Mouse (Mus musculus): ENCODE measurements at regions not wholly inside any gene's neighbourhood (a gene's known extent, or its start where the extent isn't known, plus 50 kb on each side); places are given as distances from the start of the nearest gene placed in this dataset.

GRCm38 (mm10) chr10:102943156-102943555 is 86.9 kb downstream of the Alx1 start:
- Histone ChIP-seq H3K4me1 (replicated peaks) (0 out of 2 replicates have a peak, but pooled peaks cover 6% of the 10 kb centered on the region), H3K9ac (no peak overlapping the region), H3K27me3 (no peaks in the 10 kb centered on the region), H3K36me3 (no peaks in the 10 kb centered on the region), H3K27ac (no peak overlapping the region), H3K9me3 (replicated peaks) (no peaks in the 10 kb centered on the region), H3K4me2 (no peak overlapping the region), H3K4me3 (replicated peaks) (no peak overlapping the region)
- no peak for DNase-seq
- ATAC-seq (ENCODE audit: low read depth) = no peak

DNA sequence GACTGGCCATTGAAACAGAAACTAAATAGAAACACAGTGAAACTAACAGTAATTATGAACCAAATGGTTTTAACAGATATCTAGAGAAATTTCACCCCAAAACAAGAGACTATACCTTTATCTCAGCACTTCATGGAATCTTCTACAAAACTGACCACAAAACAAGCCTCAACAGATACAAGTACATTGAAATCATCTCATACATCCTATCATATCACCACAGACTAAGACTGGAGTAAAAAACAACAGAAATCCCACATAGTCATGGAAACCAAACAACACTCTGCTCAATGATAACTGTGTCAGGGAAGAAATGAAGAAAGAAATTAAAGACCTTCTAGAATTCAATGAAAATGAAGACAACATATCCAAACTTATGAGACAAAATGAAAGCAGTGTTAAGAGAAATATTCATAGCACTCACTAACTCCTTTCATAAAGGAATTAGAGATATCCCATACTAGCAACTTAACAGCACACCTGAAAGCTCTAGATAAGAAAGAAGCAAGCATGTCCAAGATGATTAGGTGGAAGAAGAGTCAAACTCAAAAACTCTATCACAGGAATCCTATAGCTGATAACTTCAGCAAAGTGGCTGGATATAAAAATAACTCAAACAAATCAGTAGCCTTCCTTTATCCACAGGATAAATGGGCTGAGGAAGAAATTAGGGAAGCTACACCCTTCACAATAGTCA is 89.0 kb downstream of the Alx1 start:
- Histone ChIP-seq H3K4me3 (replicated peaks) (no peak overlapping the region), H3K9me3 (replicated peaks) (no peaks in the 10 kb centered on the region), H3K27ac (no peak overlapping the region), H3K4me1 (replicated peaks) (0 out of 2 replicates have a peak, but pooled peaks cover 6% of the 10 kb centered on the region), H3K36me3 (no peaks in the 10 kb centered on the region), H3K27me3 (no peaks in the 10 kb centered on the region), H3K4me2 (no peak overlapping the region), H3K9ac (no peak overlapping the region)
- ATAC-seq (ENCODE audit: low read depth) (peak; percentile 76), DNase-seq (no peak)

DNA sequence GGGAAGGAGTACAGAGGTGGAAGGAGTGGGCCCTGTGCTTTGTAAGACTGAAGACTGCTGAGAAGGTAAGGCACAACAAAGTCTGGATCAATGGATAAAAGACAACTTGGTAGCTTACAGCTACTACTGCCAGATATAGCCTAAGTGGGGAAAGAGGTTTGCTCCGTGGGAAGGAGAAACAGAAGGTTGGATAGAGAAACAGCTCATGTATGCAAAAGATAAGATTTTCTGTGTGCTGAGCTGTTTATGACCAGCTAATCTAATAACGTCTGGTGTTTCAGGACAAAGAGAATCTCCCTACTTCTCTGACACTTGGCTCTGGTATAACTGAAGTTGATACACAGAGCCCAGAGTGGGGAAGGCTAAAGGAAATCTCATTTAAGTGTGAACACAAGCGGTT is 98.6 kb downstream of the Alx1 start:
- H3K27me3 ChIP-seq = no peaks in the 10 kb centered on the region

DNA sequence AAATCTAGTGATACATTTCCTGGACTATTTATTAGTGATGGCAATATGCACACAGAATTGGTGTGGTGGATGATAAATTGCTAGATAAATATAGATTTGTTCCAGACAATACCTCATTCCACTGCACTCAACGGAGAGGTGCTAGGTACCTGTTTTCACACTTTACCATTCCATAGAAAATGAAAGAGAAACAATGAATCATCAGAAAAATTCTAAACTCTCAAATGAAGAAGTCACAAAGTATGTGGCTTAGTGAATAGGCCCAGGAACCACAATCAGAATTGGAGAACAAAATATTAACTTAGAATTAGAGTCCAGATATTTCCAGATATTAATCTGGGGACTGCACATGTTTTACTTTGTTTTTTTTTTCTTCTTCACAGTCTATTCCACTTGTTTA is 101.4 kb downstream of the Alx1 start:
- Histone ChIP-seq H3K27ac (no peak overlapping the region), H3K4me2 (no peak overlapping the region), H3K9ac (no peak overlapping the region), H3K9me3 (replicated peaks) (no peaks in the 10 kb centered on the region), H3K27me3 (no peaks in the 10 kb centered on the region), H3K4me1 (replicated peaks) (no peaks in the 10 kb centered on the region), H3K4me3 (replicated peaks) (no peak overlapping the region), H3K36me3 (no peaks in the 10 kb centered on the region)
- WGBS (ENCODE audit: insufficient replicate concordance) = 58% methylated on average over 1 of the region's 1 CpGs
- no peak for ATAC-seq (ENCODE audit: low read depth)
- no peak for DNase-seq

More for the DNA sequence above, 98.6 kb downstream of the Alx1 start:
- H3K4me3 ChIP-seq (replicated peaks) = no peak overlapping the region
- H3K9ac ChIP-seq = no peak overlapping the region
- H3K27ac ChIP-seq = no peak overlapping the region
- no peaks in the 10 kb centered on the region for H3K9me3 ChIP-seq (replicated peaks)
- DNase-seq (peak; percentile 0), ATAC-seq (ENCODE audit: low read depth) (peak; percentile 87)
- H3K4me1 ChIP-seq (replicated peaks) = no peaks in the 10 kb centered on the region
- no peak overlapping the region for H3K4me2 ChIP-seq
- no peaks in the 10 kb centered on the region for H3K36me3 ChIP-seq
- 36% methylated on average over 3 of the region's 3 CpGs for WGBS (ENCODE audit: insufficient replicate concordance)

DNA sequence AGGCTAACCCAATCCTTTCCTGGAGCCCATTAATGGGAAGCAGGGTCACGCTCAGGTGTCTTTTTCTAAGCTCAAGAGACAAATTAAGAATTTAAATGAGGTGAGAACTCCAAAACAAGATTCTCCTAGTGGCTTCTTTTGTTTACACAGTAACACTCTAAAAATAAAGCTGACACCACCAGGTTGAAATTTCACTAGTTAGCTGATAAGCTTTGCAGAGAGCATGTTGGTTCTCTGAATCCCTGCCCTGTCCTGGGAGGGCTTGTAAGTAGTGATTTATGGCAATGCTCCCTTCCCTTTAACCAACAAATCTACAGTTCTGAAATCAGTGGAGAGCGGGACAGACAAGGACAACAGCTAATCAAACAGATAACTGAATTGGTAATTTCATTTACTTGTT is 132.6 kb downstream of the Alx1 start:
- H3K4me2 ChIP-seq = no peak overlapping the region
- H3K9ac ChIP-seq = no peak overlapping the region
- H3K27ac ChIP-seq = no peak overlapping the region
- no peak for ATAC-seq (ENCODE audit: low read depth)
- H3K27me3 ChIP-seq = no peaks in the 10 kb centered on the region
- no peaks in the 10 kb centered on the region for H3K36me3 ChIP-seq
- 21% methylated on average over 2 of the region's 2 CpGs for WGBS (ENCODE audit: insufficient replicate concordance)
- H3K4me1 ChIP-seq (replicated peaks) = no peaks in the 10 kb centered on the region
- H3K4me3 ChIP-seq (replicated peaks) = no peak overlapping the region
- no peaks in the 10 kb centered on the region for H3K9me3 ChIP-seq (replicated peaks)
- no peak for DNase-seq

DNA sequence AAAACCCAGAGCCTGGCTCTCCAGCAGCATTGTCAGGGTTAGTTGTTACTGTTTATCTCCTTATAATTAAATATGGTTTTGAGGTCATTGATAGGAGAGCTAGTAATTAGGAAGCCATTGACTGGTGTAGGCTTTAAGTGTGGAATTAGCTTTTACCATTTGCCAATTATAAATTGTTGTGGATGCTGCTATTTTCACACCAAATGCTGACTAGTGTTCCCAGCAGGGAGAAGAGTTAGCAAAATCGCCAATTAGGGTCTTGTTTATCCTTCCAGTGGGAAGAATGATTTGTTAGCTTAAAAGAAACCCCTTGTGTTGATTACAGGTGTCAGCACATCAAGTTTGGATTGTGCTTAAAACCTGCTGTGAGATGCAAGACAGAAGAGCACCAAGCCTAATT is 134.1 kb downstream of the Alx1 start:
- Histone ChIP-seq H3K27me3 (no peaks in the 10 kb centered on the region), H3K4me1 (replicated peaks) (no peaks in the 10 kb centered on the region), H3K4me2 (no peak overlapping the region), H3K4me3 (replicated peaks) (no peak overlapping the region), H3K9ac (no peak overlapping the region), H3K27ac (no peak overlapping the region), H3K9me3 (replicated peaks) (no peaks in the 10 kb centered on the region), H3K36me3 (no peaks in the 10 kb centered on the region)
- no peak for ATAC-seq (ENCODE audit: low read depth)
- DNase-seq = no peak
- WGBS (ENCODE audit: insufficient replicate concordance) = 12% methylated on average over 1 of the region's 1 CpGs

DNA sequence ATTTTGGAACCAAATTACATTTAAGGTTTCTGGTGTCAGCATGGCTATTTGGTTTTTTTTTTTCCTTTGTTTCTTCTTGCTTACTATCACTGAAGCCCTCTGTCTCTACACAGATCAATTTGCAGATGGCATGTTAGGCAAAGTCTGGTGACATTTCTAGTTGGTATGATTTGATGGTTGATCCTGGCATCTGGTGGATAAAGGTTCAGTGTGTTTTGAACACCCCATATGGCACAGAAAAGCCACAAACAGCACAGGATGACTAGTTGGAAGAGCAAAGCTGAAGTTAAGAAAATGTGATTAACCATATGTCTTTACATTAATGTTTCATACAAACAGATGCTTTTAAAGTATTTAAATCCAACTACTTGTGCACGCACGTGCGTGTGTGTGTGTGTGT is 137.6 kb downstream of the Alx1 start:
- Histone ChIP-seq H3K27me3 (no peaks in the 10 kb centered on the region), H3K9ac (no peak overlapping the region), H3K9me3 (replicated peaks) (no peaks in the 10 kb centered on the region), H3K4me2 (no peak overlapping the region), H3K4me1 (replicated peaks) (no peaks in the 10 kb centered on the region), H3K4me3 (replicated peaks) (no peak overlapping the region), H3K27ac (no peak overlapping the region), H3K36me3 (no peaks in the 10 kb centered on the region)
- ATAC-seq (ENCODE audit: low read depth) = no peak
- WGBS (ENCODE audit: insufficient replicate concordance) = 74% methylated on average over 3 of the region's 3 CpGs
- no peak for DNase-seq

DNA sequence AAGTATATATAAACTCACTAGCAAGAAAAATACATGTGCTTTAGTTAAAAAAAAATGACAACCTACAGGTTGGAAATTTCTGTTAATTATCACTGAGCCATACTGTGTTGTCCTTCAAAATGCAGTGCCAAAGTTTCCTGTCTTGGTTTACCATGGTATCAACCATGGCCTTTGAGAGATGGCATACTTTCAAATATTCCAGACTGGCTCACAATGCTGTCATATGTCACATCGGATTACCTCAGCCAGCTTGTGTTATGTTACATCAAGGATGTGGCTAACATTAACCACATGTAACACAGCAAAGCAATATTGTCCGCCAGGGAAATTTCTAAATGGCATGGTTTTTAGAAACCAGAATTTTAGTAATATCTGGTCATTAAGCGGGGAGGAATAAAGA is 140.3 kb downstream of the Alx1 start:
- no peak overlapping the region for H3K4me2 ChIP-seq
- H3K36me3 ChIP-seq = no peaks in the 10 kb centered on the region
- ATAC-seq (ENCODE audit: low read depth) (no peak), DNase-seq (no peak)
- H3K4me3 ChIP-seq (replicated peaks) = no peak overlapping the region
- no peaks in the 10 kb centered on the region for H3K27me3 ChIP-seq
- 64% methylated on average over 3 of the region's 3 CpGs for WGBS (ENCODE audit: insufficient replicate concordance)
- no peaks in the 10 kb centered on the region for H3K9me3 ChIP-seq (replicated peaks)
- no peaks in the 10 kb centered on the region for H3K4me1 ChIP-seq (replicated peaks)
- H3K9ac ChIP-seq = no peak overlapping the region
- H3K27ac ChIP-seq = no peak overlapping the region

GRCm38 (mm10) chr10:102881824-102882438 is 148.1 kb downstream of the Alx1 start:
- Histone ChIP-seq H3K4me1 (replicated peaks) (no peaks in the 10 kb centered on the region), H3K9ac (no peak overlapping the region), H3K4me2 (no peak overlapping the region), H3K27me3 (no peaks in the 10 kb centered on the region), H3K9me3 (replicated peaks) (no peaks in the 10 kb centered on the region), H3K4me3 (replicated peaks) (no peak overlapping the region), H3K36me3 (no peaks in the 10 kb centered on the region), H3K27ac (no peak overlapping the region)
- WGBS (ENCODE audit: insufficient replicate concordance) = 57% methylated on average over 6 of the region's 6 CpGs
- ATAC-seq (ENCODE audit: low read depth) (no peak), DNase-seq (no peak)

DNA sequence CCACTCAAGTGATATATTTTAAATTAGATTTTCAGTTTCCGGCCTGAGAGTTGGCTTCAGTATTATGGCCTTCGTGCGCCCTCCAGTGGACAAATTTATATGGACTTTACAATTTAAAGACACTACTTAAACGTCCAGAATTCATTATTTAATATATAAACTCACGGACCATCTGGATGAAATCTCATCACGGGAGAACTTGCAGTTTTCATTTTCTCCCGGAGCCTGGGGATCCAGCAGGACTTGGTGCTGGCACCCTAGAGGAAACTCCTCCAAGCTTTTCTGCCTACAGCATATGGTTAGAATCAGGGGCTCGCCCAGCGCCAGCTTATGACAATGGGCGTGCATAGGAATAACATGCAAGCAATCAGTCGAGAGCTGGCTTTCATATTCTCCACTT is 152.0 kb downstream of the Alx1 start:
- 34% methylated on average over 11 of the region's 11 CpGs for WGBS (ENCODE audit: insufficient replicate concordance)
- no peak for ATAC-seq (ENCODE audit: low read depth)
- DNase-seq = no peak
- H3K9ac ChIP-seq = no peak overlapping the region
- no peak overlapping the region for H3K27ac ChIP-seq
- no peaks in the 10 kb centered on the region for H3K27me3 ChIP-seq
- no peaks in the 10 kb centered on the region for H3K4me1 ChIP-seq (replicated peaks)
- no peaks in the 10 kb centered on the region for H3K9me3 ChIP-seq (replicated peaks)
- no peak overlapping the region for H3K4me3 ChIP-seq (replicated peaks)
- no peak overlapping the region for H3K4me2 ChIP-seq
- H3K36me3 ChIP-seq = no peaks in the 10 kb centered on the region

DNA sequence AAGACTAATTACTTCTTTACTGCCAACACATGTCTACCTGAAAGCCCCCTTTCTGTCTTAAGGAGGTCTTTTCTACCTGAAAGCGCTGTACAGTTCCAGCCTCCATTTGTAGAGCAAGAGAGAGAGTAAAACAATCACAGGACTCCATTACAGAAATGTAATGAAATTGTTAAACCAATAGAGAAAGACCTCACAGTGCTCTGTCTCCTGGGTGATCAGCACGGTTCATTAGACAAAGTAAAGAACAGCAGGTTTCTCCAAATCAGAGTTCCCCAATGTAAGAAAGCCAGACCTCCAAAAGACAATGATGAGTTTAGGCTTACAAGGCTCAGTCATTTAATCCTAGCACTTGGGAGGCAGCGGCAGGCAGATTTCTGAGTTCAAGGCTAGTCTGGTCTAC is 153.1 kb downstream of the Alx1 start:
- no peak for DNase-seq
- H3K4me1 ChIP-seq (replicated peaks) = no peaks in the 10 kb centered on the region
- H3K27ac ChIP-seq = no peak overlapping the region
- H3K4me2 ChIP-seq = no peak overlapping the region
- H3K27me3 ChIP-seq = no peaks in the 10 kb centered on the region
- no peak for ATAC-seq (ENCODE audit: low read depth)
- H3K9me3 ChIP-seq (replicated peaks) = no peaks in the 10 kb centered on the region
- no peak overlapping the region for H3K9ac ChIP-seq
- WGBS (ENCODE audit: insufficient replicate concordance) = 58% methylated on average over 3 of the region's 3 CpGs
- H3K36me3 ChIP-seq = no peaks in the 10 kb centered on the region
- no peak overlapping the region for H3K4me3 ChIP-seq (replicated peaks)

GRCm38 (mm10) chr10:102866920-102867319 is 163.1 kb downstream of the Alx1 start:
- H3K4me3 ChIP-seq (replicated peaks) = no peak overlapping the region
- WGBS (ENCODE audit: insufficient replicate concordance) = 30% methylated on average over 4 of the region's 4 CpGs
- no peaks in the 10 kb centered on the region for H3K27me3 ChIP-seq
- no peak for ATAC-seq (ENCODE audit: low read depth)
- no peak overlapping the region for H3K9ac ChIP-seq
- no peak for DNase-seq
- no peak overlapping the region for H3K4me2 ChIP-seq
- H3K9me3 ChIP-seq (replicated peaks) = no peaks in the 10 kb centered on the region
- H3K4me1 ChIP-seq (replicated peaks) = no peaks in the 10 kb centered on the region
- H3K27ac ChIP-seq = no peak overlapping the region
- H3K36me3 ChIP-seq = no peaks in the 10 kb centered on the region

Measured in liver, embryonic 13.5 days (tissue).